Mouse (Mus musculus): ENCODE data around the gene Nme4. TPM values are rescaled to one million over a fixed set of nuclear protein-coding genes. Genes with fewer than 3 reads are reported as not detected.
"Not testable (repeated sequence)": the region's sequence is repeated elsewhere in the genome, so short reads cannot be mapped to it uniquely, and the experiment has no call there.

The Nme4 gene
- polyA plus RNA-seq, 1 experiment from 2014 or later: 85.0 TPM

- no peaks in the 10 kb centered on the region for H3K9me3 ChIP-seq
- H3K4me3 ChIP-seq: peak overlapping the region; percentile 70
- peaks cover 79% of the 10 kb centered on the region for H3K27me3 ChIP-seq
- H3K36me3 ChIP-seq: no peaks in the 10 kb centered on the region
- 16% methylated on average over 14 of the region's 14 CpGs for WGBS
- peak overlapping the region; percentile 97 for H3K4me2 ChIP-seq
- no peak overlapping the region for H3K27ac ChIP-seq
- no peak for ATAC-seq (ENCODE audit: borderline replicate concordance, extremely low read depth, low FRiP score, low TSS enrichment)
- H3K9ac ChIP-seq: peak overlapping the region; percentile 58
- H3K4me1 ChIP-seq: peaks cover 13% of the 10 kb centered on the region
These were observed 17.3 kb upstream of the Nme4 start for GRCm38 (mm10) chr17:26112751-26113150.

- WGBS: 33% methylated on average over 4 of the region's 4 CpGs
- Histone ChIP-seq H3K4me3 (no peak overlapping the region), H3K4me1 (peaks cover 13% of the 10 kb centered on the region), H3K9ac (no peak overlapping the region), H3K27ac (no peak overlapping the region), H3K9me3 (no peaks in the 10 kb centered on the region), H3K36me3 (no peaks in the 10 kb centered on the region), H3K4me2 (no peak overlapping the region), H3K27me3 (peaks cover 69% of the 10 kb centered on the region)
- no peak for ATAC-seq (ENCODE audit: borderline replicate concordance, extremely low read depth, low FRiP score, low TSS enrichment)
These were observed 16.3 kb upstream of the Nme4 start for GRCm38 (mm10) chr17:26111722-26112121.

- Histone ChIP-seq H3K9me3 (no peaks in the 10 kb centered on the region), H3K27me3 (peaks cover 62% of the 10 kb centered on the region), H3K36me3 (no peaks in the 10 kb centered on the region), H3K4me3 (no peak overlapping the region), H3K4me1 (peaks cover 13% of the 10 kb centered on the region), H3K27ac (no peak overlapping the region), H3K4me2 (no peak overlapping the region), H3K9ac (no peak overlapping the region)
- 3% methylated on average over 4 of the region's 4 CpGs for WGBS
- no peak for ATAC-seq (ENCODE audit: borderline replicate concordance, extremely low read depth, low FRiP score, low TSS enrichment)
These were observed 15.6 kb upstream of the Nme4 start for GRCm38 (mm10) chr17:26111024-26111423.

GRCm38 (mm10) chr17:26110156-26110555 is 14.8 kb upstream of the Nme4 start:
- no peak overlapping the region for H3K4me3 ChIP-seq
- ATAC-seq (ENCODE audit: borderline replicate concordance, extremely low read depth, low FRiP score, low TSS enrichment): no peak
- H3K27me3 ChIP-seq: peaks cover 54% of the 10 kb centered on the region
- no peaks in the 10 kb centered on the region for H3K9me3 ChIP-seq
- H3K4me1 ChIP-seq: peaks cover 13% of the 10 kb centered on the region
- WGBS: 27% methylated on average over 4 of the region's 4 CpGs
- H3K36me3 ChIP-seq: no peaks in the 10 kb centered on the region
- H3K4me2 ChIP-seq: no peak overlapping the region
- no peak overlapping the region for H3K9ac ChIP-seq
- H3K27ac ChIP-seq: no peak overlapping the region

GRCm38 (mm10) chr17:26105619-26106018 is 10.2 kb upstream of the Nme4 start:
- Histone ChIP-seq H3K4me1 (no peaks in the 10 kb centered on the region), H3K27ac (no peak overlapping the region), H3K27me3 (peaks cover 11% of the 10 kb centered on the region), H3K9ac (no peak overlapping the region), H3K9me3 (no peaks in the 10 kb centered on the region), H3K36me3 (no peaks in the 10 kb centered on the region), H3K4me2 (no peak overlapping the region), H3K4me3 (no peak overlapping the region)
- ATAC-seq (ENCODE audit: borderline replicate concordance, extremely low read depth, low FRiP score, low TSS enrichment): no peak
- WGBS: 61% methylated on average over 4 of the region's 4 CpGs

- Histone ChIP-seq H3K27me3 (0 out of 2 replicates have a peak, but pooled peaks cover 3% of the 10 kb centered on the region), H3K4me3 (no peak overlapping the region), H3K27ac (no peak overlapping the region), H3K4me2 (no peak overlapping the region), H3K4me1 (no peaks in the 10 kb centered on the region), H3K9ac (no peak overlapping the region), H3K9me3 (no peaks in the 10 kb centered on the region), H3K36me3 (no peaks in the 10 kb centered on the region)
- ATAC-seq (ENCODE audit: borderline replicate concordance, extremely low read depth, low FRiP score, low TSS enrichment): no peak
- WGBS: 42% methylated on average over 4 of the region's 4 CpGs
These were observed 6.1 kb upstream of the Nme4 start for GRCm38 (mm10) chr17:26101478-26101877.

GRCm38 (mm10) chr17:26100166-26100565 is 4.8 kb upstream of the Nme4 start:
- no peak for ATAC-seq (ENCODE audit: borderline replicate concordance, extremely low read depth, low FRiP score, low TSS enrichment)
- no peak overlapping the region for H3K9ac ChIP-seq
- H3K9me3 ChIP-seq: no peaks in the 10 kb centered on the region
- 49% methylated on average over 2 of the region's 2 CpGs for WGBS
- H3K36me3 ChIP-seq: no peaks in the 10 kb centered on the region
- 0 out of 2 replicates have a peak, but pooled peaks cover 2% of the 10 kb centered on the region for H3K27me3 ChIP-seq
- no peak overlapping the region for H3K4me3 ChIP-seq
- no peak overlapping the region for H3K4me2 ChIP-seq
- no peaks in the 10 kb centered on the region for H3K4me1 ChIP-seq
- H3K27ac ChIP-seq: no peak overlapping the region

GRCm38 (mm10) chr17:26099316-26099715 is 3.9 kb upstream of the Nme4 start:
- not testable (repeated sequence) for H3K9ac ChIP-seq; H3K9me3 ChIP-seq; H3K4me1 ChIP-seq; H3K36me3 ChIP-seq; ATAC-seq (ENCODE audit: borderline replicate concordance, extremely low read depth, low FRiP score, low TSS enrichment); H3K4me3 ChIP-seq; H3K4me2 ChIP-seq; H3K27ac ChIP-seq; H3K27me3 ChIP-seq
- WGBS: 65% methylated on average over 3 of the region's 3 CpGs

GRCm38 (mm10) chr17:26098461-26098860 is 3.1 kb upstream of the Nme4 start:
- no peak for ATAC-seq (ENCODE audit: borderline replicate concordance, extremely low read depth, low FRiP score, low TSS enrichment)
- no peak overlapping the region for H3K9ac ChIP-seq

GRCm38 (mm10) chr17:26094531-26095110 is 781 bp downstream of the Nme4 start:
- Histone ChIP-seq H3K9ac (peak overlapping the region; percentile 74), H3K27me3 (no peaks in the 10 kb centered on the region), H3K36me3 (peaks cover 5% of the 10 kb centered on the region; the same call in 1 of the 2 replicates), H3K9me3 (no peaks in the 10 kb centered on the region), H3K4me3 (peak overlapping the region; percentile 68), H3K27ac (peak overlapping the region; percentile 72), H3K4me1 (peaks cover 12% of the 10 kb centered on the region; the same call in 1 of the 2 replicates), H3K4me2 (peak overlapping the region; percentile 83)
- ATAC-seq (ENCODE audit: borderline replicate concordance, extremely low read depth, low FRiP score, low TSS enrichment): no peak
- 19% methylated on average over 9 of the region's 9 CpGs for WGBS

More at GRCm38 (mm10) chr17:26098461-26098860, 3.1 kb upstream of the Nme4 start:
- Histone ChIP-seq H3K27ac (no peak overlapping the region), H3K4me1 (0 out of 2 replicates have a peak, but pooled peaks cover 10% of the 10 kb centered on the region), H3K4me2 (no peak overlapping the region), H3K4me3 (no peak overlapping the region), H3K9me3 (no peaks in the 10 kb centered on the region), H3K36me3 (no peaks in the 10 kb centered on the region), H3K27me3 (no peaks in the 10 kb centered on the region)
- 84% methylated on average over 7 of the region's 7 CpGs for WGBS

- peaks cover 14% of the 10 kb centered on the region; the same call in 1 of the 2 replicates for H3K4me1 ChIP-seq
- H3K9ac ChIP-seq: peak within 1 kb of the TSS; percentile 59
- peak; percentile 95 for ATAC-seq (ENCODE audit: borderline replicate concordance, extremely low read depth, low FRiP score, low TSS enrichment)
- H3K9me3 ChIP-seq: no peaks in the 10 kb centered on the region
- H3K4me2 ChIP-seq: peak within 1 kb of the TSS; percentile 83
- peaks cover 5% of the 10 kb centered on the region; the same call in 1 of the 2 replicates for H3K36me3 ChIP-seq
- peak within 1 kb of the TSS; percentile 83 for H3K27ac ChIP-seq
- H3K4me3 ChIP-seq: peak within 1 kb of the TSS; percentile 61
- no peaks in the 10 kb centered on the region for H3K27me3 ChIP-seq
- WGBS: 1% methylated on average over 32 of the region's 32 CpGs
These were observed 5.3 kb downstream of the Nme4 start, which contains the start of gene Decr2 for GRCm38 (mm10) chr17:26089905-26090632. Gene Decr2, minus strand, starts transcription at chr17:26090337.

GRCm38 (mm10) chr17:26087059-26087564 is 8.3 kb downstream of the Nme4 start:
- WGBS: 76% methylated on average over 9 of the region's 9 CpGs
- no peak overlapping the region for H3K27ac ChIP-seq
- peaks cover 4% of the 10 kb centered on the region; the same call in 1 of the 2 replicates for H3K4me1 ChIP-seq
- H3K9ac ChIP-seq: no peak overlapping the region
- no peak overlapping the region for H3K4me3 ChIP-seq
- ATAC-seq (ENCODE audit: borderline replicate concordance, extremely low read depth, low FRiP score, low TSS enrichment): no peak
- no peaks in the 10 kb centered on the region for H3K27me3 ChIP-seq
- no peak overlapping the region for H3K4me2 ChIP-seq
- no peaks in the 10 kb centered on the region for H3K9me3 ChIP-seq
- H3K36me3 ChIP-seq: peaks cover 5% of the 10 kb centered on the region; the same call in 1 of the 2 replicates
